Mouse (Mus musculus) kidney, adult 2 months (tissue): ENCODE measurements at regions not wholly inside any gene's neighbourhood (a gene's known extent, or its start where the extent isn't known, plus 50 kb on each side); places are given as distances from the start of the nearest gene placed in this dataset.

Experiments used
- CTCF ChIP-seq: fragments of 200-500 bp; conservative IDR thresholded peaks from 2 replicates; pipeline ENCODE4 v1.5.1; 2011; ENCODE audit warnings: low read depth, mild to moderate bottlenecking, control low read depth, low read length, moderate library complexity, mixed read lengths; ENCODE audit not compliant: insufficient read depth, insufficient read length
- POLR2A ChIP-seq: fragments of 200-500 bp; IDR thresholded peaks from one replicate; pipeline ENCODE4 v1.6.1; 2011; ENCODE audit warnings: low read depth, low read length, control low read depth

DNA sequence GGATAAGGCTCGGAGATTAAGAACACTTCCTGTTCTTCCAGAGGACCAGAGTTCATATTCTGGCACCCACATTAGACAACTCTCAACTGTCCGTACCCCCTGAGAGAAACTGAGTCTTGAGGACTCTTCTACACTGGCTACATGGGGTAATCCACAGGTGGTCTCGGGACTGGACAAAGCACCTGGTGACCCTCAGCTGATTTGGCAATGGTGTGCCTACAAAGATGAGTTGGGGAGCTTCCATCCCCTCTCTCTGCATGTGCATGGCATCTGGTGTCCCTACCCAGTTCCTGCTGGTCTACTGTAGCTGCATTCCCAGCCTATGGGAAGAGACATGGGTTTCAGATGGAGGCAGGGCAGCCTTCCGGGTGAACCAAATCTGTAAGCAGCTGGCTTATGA lies 61.2 kb upstream of the Kcnj15 start:
- TF ChIP-seq POLR2A = no peak
- no peak for TF ChIP-seq CTCF
